Mouse (Mus musculus): ENCODE results near the gene St6galnac3. TPM values are rescaled to one million over a fixed set of nuclear protein-coding genes. Genes with fewer than 3 reads are reported as not detected.
A peak's percentile ranks its signal among the peaks of the same experiment; 100 is the strongest.

The St6galnac3 gene
- polyA plus RNA-seq, 1 experiment from 2014 or later = 10.2 TPM

GRCm38 (mm10) chr3:153669737-153670435 is 55.1 kb downstream of the St6galnac3 start:
- H3K9ac ChIP-seq = no peak overlapping the region
- no peaks in the 10 kb centered on the region for H3K27me3 ChIP-seq
- no peaks in the 10 kb centered on the region for H3K9me3 ChIP-seq (replicated peaks)
- 0 out of 2 replicates have a peak overlapping the region, but pooled peaks have one; percentile 26 for H3K27ac ChIP-seq (replicated peaks)
- H3K4me1 ChIP-seq (replicated peaks) = peaks cover 66% of the 10 kb centered on the region
- H3K4me3 ChIP-seq (replicated peaks) = no peak overlapping the region
- H3K4me2 ChIP-seq = no peak overlapping the region
- no peak for ATAC-seq (ENCODE audit: insufficient read depth)
- no peaks in the 10 kb centered on the region for H3K36me3 ChIP-seq (replicated peaks)
- WGBS (ENCODE audit: insufficient replicate concordance) = 84% methylated on average over 13 of the region's 13 CpGs

- Histone ChIP-seq H3K4me1 (replicated peaks) (peaks cover 66% of the 10 kb centered on the region), H3K4me2 (no peak overlapping the region), H3K27me3 (no peaks in the 10 kb centered on the region), H3K4me3 (replicated peaks) (no peak overlapping the region), H3K9ac (no peak overlapping the region), H3K9me3 (replicated peaks) (no peaks in the 10 kb centered on the region), H3K27ac (replicated peaks) (0 out of 2 replicates have a peak overlapping the region, but pooled peaks have one; percentile 26), H3K36me3 (replicated peaks) (no peaks in the 10 kb centered on the region)
- ATAC-seq (ENCODE audit: insufficient read depth) = no peak
- 87% methylated on average over 8 of the region's 8 CpGs for WGBS (ENCODE audit: insufficient replicate concordance)
Measured at GRCm38 (mm10) chr3:153669329-153669728, 55.6 kb downstream of the St6galnac3 start.

GRCm38 (mm10) chr3:153668447-153669290 is 56.3 kb downstream of the St6galnac3 start:
- H3K36me3 ChIP-seq (replicated peaks) = no peaks in the 10 kb centered on the region
- H3K27me3 ChIP-seq = no peaks in the 10 kb centered on the region
- ATAC-seq (ENCODE audit: insufficient read depth) = 0 out of 2 replicates have a peak, but pooled peaks have one; percentile 33
- H3K27ac ChIP-seq (replicated peaks) = no peak overlapping the region
- WGBS (ENCODE audit: insufficient replicate concordance) = 78% methylated on average over 21 of the region's 21 CpGs
- H3K4me1 ChIP-seq (replicated peaks) = peaks cover 66% of the 10 kb centered on the region
- no peak overlapping the region for H3K4me2 ChIP-seq
- no peak overlapping the region for H3K9ac ChIP-seq
- no peak overlapping the region for H3K4me3 ChIP-seq (replicated peaks)
- no peaks in the 10 kb centered on the region for H3K9me3 ChIP-seq (replicated peaks)

- Histone ChIP-seq H3K9ac (no peak overlapping the region), H3K4me2 (no peak overlapping the region), H3K4me1 (replicated peaks) (peaks cover 33% of the 10 kb centered on the region), H3K4me3 (replicated peaks) (no peak overlapping the region), H3K9me3 (replicated peaks) (no peaks in the 10 kb centered on the region), H3K36me3 (replicated peaks) (no peaks in the 10 kb centered on the region), H3K27me3 (peaks cover 4% of the 10 kb centered on the region; the same call in 1 of the 2 replicates), H3K27ac (replicated peaks) (no peak overlapping the region)
- 79% methylated on average over 5 of the region's 5 CpGs for WGBS (ENCODE audit: insufficient replicate concordance)
- no peak for ATAC-seq (ENCODE audit: insufficient read depth)
Measured at GRCm38 (mm10) chr3:153664696-153665095, 60.3 kb downstream of the St6galnac3 start.

- Histone ChIP-seq H3K4me3 (replicated peaks) (no peak overlapping the region), H3K4me2 (no peak overlapping the region), H3K4me1 (replicated peaks) (peaks cover 25% of the 10 kb centered on the region), H3K27me3 (peaks cover 4% of the 10 kb centered on the region; the same call in 1 of the 2 replicates), H3K27ac (replicated peaks) (no peak overlapping the region), H3K9me3 (replicated peaks) (no peaks in the 10 kb centered on the region), H3K9ac (no peak overlapping the region), H3K36me3 (replicated peaks) (no peaks in the 10 kb centered on the region)
- 22% methylated on average over 10 of the region's 10 CpGs for WGBS (ENCODE audit: insufficient replicate concordance)
- no peak for ATAC-seq (ENCODE audit: insufficient read depth)
Measured at GRCm38 (mm10) chr3:153663841-153664427, 61.0 kb downstream of the St6galnac3 start.

- ATAC-seq (ENCODE audit: insufficient read depth) = no peak
- WGBS (ENCODE audit: insufficient replicate concordance) = 86% methylated on average over 9 of the region's 9 CpGs
- H3K4me1 ChIP-seq (replicated peaks) = peaks cover 26% of the 10 kb centered on the region
Measured at GRCm38 (mm10) chr3:153662796-153663195, 62.2 kb downstream of the St6galnac3 start.

GRCm38 (mm10) chr3:153661927-153662326 is 63.0 kb downstream of the St6galnac3 start:
- no peaks in the 10 kb centered on the region for H3K36me3 ChIP-seq (replicated peaks)
- ATAC-seq (ENCODE audit: insufficient read depth) = no peak
- H3K9me3 ChIP-seq (replicated peaks) = no peaks in the 10 kb centered on the region
- no peak overlapping the region for H3K27ac ChIP-seq (replicated peaks)
- no peak overlapping the region for H3K4me3 ChIP-seq (replicated peaks)
- no peak overlapping the region for H3K9ac ChIP-seq
- 85% methylated on average over 7 of the region's 7 CpGs for WGBS (ENCODE audit: insufficient replicate concordance)
- H3K4me1 ChIP-seq (replicated peaks) = peaks cover 26% of the 10 kb centered on the region
- no peak overlapping the region for H3K4me2 ChIP-seq
- peaks cover 4% of the 10 kb centered on the region; the same call in 1 of the 2 replicates for H3K27me3 ChIP-seq

More at GRCm38 (mm10) chr3:153662796-153663195, 62.2 kb downstream of the St6galnac3 start:
- Histone ChIP-seq H3K27ac (replicated peaks) (no peak overlapping the region), H3K9me3 (replicated peaks) (no peaks in the 10 kb centered on the region), H3K9ac (no peak overlapping the region), H3K4me2 (no peak overlapping the region), H3K36me3 (replicated peaks) (no peaks in the 10 kb centered on the region), H3K27me3 (peaks cover 4% of the 10 kb centered on the region; the same call in 1 of the 2 replicates), H3K4me3 (replicated peaks) (no peak overlapping the region)

GRCm38 (mm10) chr3:153659575-153660168 is 65.3 kb downstream of the St6galnac3 start:
- no peak overlapping the region for H3K4me2 ChIP-seq
- no peaks in the 10 kb centered on the region for H3K36me3 ChIP-seq (replicated peaks)
- peaks cover 26% of the 10 kb centered on the region for H3K4me1 ChIP-seq (replicated peaks)
- H3K4me3 ChIP-seq (replicated peaks) = no peak overlapping the region
- no peak overlapping the region for H3K27ac ChIP-seq (replicated peaks)
- no peaks in the 10 kb centered on the region for H3K9me3 ChIP-seq (replicated peaks)
- ATAC-seq (ENCODE audit: insufficient read depth) = no peak
- no peak overlapping the region for H3K9ac ChIP-seq
- H3K27me3 ChIP-seq = peaks cover 4% of the 10 kb centered on the region; the same call in 1 of the 2 replicates
- 88% methylated on average over 15 of the region's 15 CpGs for WGBS (ENCODE audit: insufficient replicate concordance)

- Histone ChIP-seq H3K27ac (replicated peaks) (no peak overlapping the region), H3K9ac (no peak overlapping the region), H3K9me3 (replicated peaks) (no peaks in the 10 kb centered on the region), H3K36me3 (replicated peaks) (no peaks in the 10 kb centered on the region), H3K4me1 (replicated peaks) (peaks cover 17% of the 10 kb centered on the region), H3K27me3 (peaks cover 4% of the 10 kb centered on the region; the same call in 1 of the 2 replicates), H3K4me2 (no peak overlapping the region), H3K4me3 (replicated peaks) (no peak overlapping the region)
- ATAC-seq (ENCODE audit: insufficient read depth) = peak; percentile 42; the same call in 1 of the 2 replicates
- 64% methylated on average over 22 of the region's 22 CpGs for WGBS (ENCODE audit: insufficient replicate concordance)
Measured at GRCm38 (mm10) chr3:153658051-153658777, 66.8 kb downstream of the St6galnac3 start.

- H3K27me3 ChIP-seq = no peaks in the 10 kb centered on the region
- no peak for ATAC-seq (ENCODE audit: insufficient read depth)
- H3K4me1 ChIP-seq (replicated peaks) = peaks cover 17% of the 10 kb centered on the region
- no peak overlapping the region for H3K9ac ChIP-seq
- 37% methylated on average over 9 of the region's 9 CpGs for WGBS (ENCODE audit: insufficient replicate concordance)
- H3K4me2 ChIP-seq = no peak overlapping the region
- no peak overlapping the region for H3K27ac ChIP-seq (replicated peaks)
- no peaks in the 10 kb centered on the region for H3K9me3 ChIP-seq (replicated peaks)
- no peak overlapping the region for H3K4me3 ChIP-seq (replicated peaks)
- H3K36me3 ChIP-seq (replicated peaks) = no peaks in the 10 kb centered on the region
Measured at GRCm38 (mm10) chr3:153655071-153655470, 69.9 kb downstream of the St6galnac3 start.

All from liver, embryonic 15.5 days (tissue).